Mouse (Mus musculus): Measurements from ENCODE around the gene Map4k2.

GRCm38 (mm10) chr19:6376255-6376564, 35.3 kb downstream of the Map4k2 start:
- no peak for TF ChIP-seq MAZ (IDR thresholded peaks at IDR 0.05; ENCODE audit: low read depth, low read length)
- TF ChIP-seq NRF1 (IDR thresholded peaks at IDR 0.05; ENCODE audit: insufficient read depth, low read depth, low read length, poor library complexity, severe bottlenecking): no peak
- peak; percentile 51 to 78 (median 54) for TF ChIP-seq CTCF (IDR thresholded peaks at IDR 0.05 in 2 of 3, conservative IDR thresholded peaks at IDR 0.05 in 1 of 3; ENCODE audit: control insufficient read depth in 1 of 3, insufficient read depth in 1 of 3, low read depth in 2 of 3, low read length in 3 of 3, poor library complexity in 1 of 3, severe bottlenecking in 1 of 3)
- TF ChIP-seq POLR2A (IDR thresholded peaks at IDR 0.05; ENCODE audit: control insufficient read depth in 1 of 2, insufficient read depth in 1 of 2, low read depth in 1 of 2, low read length in 2 of 2, poor library complexity in 1 of 2): no peak
- TF ChIP-seq GATA1 (IDR thresholded peaks at IDR 0.05; ENCODE audit: low read depth, low read length): no peak
- no peak for TF ChIP-seq KAT2A (conservative IDR thresholded peaks at IDR 0.05; ENCODE audit: low read depth, low read length)
- no peak for TF ChIP-seq TAL1 (IDR thresholded peaks at IDR 0.05; ENCODE audit: low read length)
- TF ChIP-seq USF1 (IDR thresholded peaks at IDR 0.05; ENCODE audit: low read depth, low read length): no peak
- no peak for TF ChIP-seq HCFC1 (IDR thresholded peaks at IDR 0.05; ENCODE audit: low read depth, low read length)
- TF ChIP-seq POLR2AphosphoS2 (IDR thresholded peaks at IDR 0.05; ENCODE audit: low read length): no peak
